Mouse (Mus musculus) heart, postnatal 0 days (tissue): ENCODE results near the gene Prelid1.

Experiments used
- CTCF ChIP-seq: IDR thresholded peaks from 2 replicates; pipeline ENCODE4 v1.5.1; 2016; ENCODE audit warnings: antibody characterized with exemption, control low read depth, low read depth
- EP300 ChIP-seq: IDR thresholded peaks from 2 replicates; pipeline ENCODE4 v1.6.1; 2016; ENCODE audit warnings: antibody characterized with exemption, low read depth

GRCm38 (mm10) chr13:55338131-55339054 is 18.1 kb downstream of the Prelid1 start:
- no peak for TF ChIP-seq EP300
- no peak for TF ChIP-seq CTCF
